Mouse (Mus musculus): ENCODE results near the gene Pih1d2.

The Pih1d2 gene

GRCm38 (mm10) chr9:50616766-50617603 is at the start of gene Pih1d2, which contains the start of gene Nkapd1:
TSS of gene Pih1d2 (plus strand) at chr9:50617321.
TSS of gene Nkapd1 (minus strand) at chr9:50617464.
- in situ Hi-C loops (cut with MboI; ENCODE audit: low pct_unique_long_range_greater_than_20kb in 1 of 2, low sequenced_read_pairs in 2 of 2, unreplicated experiment in 1 of 2) = no loop called here

DNA sequence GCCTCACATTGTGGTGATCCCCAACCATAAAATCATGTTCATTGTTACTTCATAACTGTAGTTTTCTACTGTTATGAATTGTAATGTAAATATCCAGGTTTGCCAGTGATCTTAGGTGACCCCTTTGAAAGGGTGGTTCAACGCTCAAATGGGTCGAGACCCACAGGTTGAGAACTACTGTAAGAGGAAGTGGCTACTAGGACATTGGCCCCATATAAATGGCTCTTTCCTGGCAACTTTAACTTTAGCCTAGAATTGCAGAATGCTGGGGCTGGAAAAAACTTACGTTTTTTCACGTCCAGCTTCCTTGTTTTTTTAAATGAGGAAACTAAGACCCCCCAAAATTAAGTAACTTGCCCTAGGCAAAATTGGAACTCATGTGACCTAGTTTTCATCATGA is 49.7 kb upstream of the Pih1d2 start:
- in situ Hi-C loops (cut with MboI; ENCODE audit: low pct_unique_long_range_greater_than_20kb in 1 of 2, low sequenced_read_pairs in 2 of 2, unreplicated experiment in 1 of 2) = no loop called here

DNA sequence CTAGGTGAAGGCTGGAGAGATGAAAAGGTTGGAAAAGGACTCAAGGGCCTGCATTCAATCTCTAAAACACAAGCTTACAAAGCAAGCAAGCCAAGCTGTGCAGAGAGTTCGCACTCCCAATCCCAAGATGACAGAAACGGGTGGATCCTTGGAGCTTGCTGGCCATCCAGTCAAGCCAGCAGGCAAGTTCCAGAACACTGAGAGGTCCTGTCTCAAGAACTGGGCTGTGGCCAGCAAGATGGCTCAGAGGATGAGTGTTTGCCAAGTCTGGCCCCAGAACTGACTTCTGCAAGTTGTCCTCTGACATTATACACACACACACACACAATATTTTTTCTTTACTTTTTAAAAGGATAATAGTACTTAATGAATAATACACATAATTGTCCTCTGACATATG is 49.2 kb upstream of the Pih1d2 start:
- in situ Hi-C loops (cut with MboI; ENCODE audit: low pct_unique_long_range_greater_than_20kb in 1 of 2, low sequenced_read_pairs in 2 of 2, unreplicated experiment in 1 of 2) = no loop called here

DNA sequence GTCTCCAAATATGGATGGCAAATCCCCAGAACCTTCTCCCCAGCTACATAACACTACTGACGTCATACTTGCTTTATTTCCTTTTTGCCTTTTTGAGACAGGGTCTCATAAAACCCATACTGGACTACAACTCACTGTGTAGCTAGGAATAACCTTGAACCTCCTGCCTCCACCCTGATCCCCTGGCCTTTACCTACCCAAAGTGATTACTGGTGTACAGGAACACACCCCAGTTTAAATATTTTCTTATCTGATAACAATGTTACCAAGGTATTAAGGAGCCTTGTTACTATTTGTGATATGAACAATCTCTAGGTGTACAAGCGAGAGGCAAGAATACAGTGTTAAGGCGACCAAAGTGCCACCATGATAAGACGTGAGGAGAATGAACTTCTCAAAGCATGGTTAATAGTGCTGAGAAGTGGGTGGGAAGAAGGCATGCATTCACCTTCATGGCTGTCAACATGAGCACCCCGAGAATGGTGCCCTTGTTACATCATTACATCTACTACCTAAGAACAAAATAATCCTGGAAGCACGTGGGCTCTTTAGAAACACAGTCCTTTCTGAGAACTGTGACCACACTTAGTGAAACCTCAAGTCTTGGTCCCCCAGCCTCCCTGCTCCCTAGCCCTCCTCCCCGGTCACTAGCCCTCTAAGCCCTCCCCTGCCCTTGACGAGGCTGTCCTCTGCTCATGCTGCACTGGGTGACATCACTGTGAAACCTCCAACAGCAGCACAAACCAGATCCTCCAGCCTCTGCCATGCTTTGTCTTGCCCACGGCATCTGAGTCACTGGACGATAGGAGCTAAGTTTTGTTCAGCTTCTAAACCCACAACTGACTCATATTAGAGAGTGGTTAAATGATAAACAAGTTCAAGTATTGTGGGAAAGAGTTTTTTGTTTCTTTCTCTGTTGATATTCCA is 47.3 kb upstream of the Pih1d2 start:
- in situ Hi-C loops (cut with MboI; ENCODE audit: low pct_unique_long_range_greater_than_20kb in 1 of 2, low sequenced_read_pairs in 2 of 2, unreplicated experiment in 1 of 2) = no loop called here

GRCm38 (mm10) chr9:50580370-50580769 is 36.8 kb upstream of the Pih1d2 start:
- in situ Hi-C loops (cut with MboI; ENCODE audit: low pct_unique_long_range_greater_than_20kb in 1 of 2, low sequenced_read_pairs in 2 of 2, unreplicated experiment in 1 of 2) = no loop called here

DNA sequence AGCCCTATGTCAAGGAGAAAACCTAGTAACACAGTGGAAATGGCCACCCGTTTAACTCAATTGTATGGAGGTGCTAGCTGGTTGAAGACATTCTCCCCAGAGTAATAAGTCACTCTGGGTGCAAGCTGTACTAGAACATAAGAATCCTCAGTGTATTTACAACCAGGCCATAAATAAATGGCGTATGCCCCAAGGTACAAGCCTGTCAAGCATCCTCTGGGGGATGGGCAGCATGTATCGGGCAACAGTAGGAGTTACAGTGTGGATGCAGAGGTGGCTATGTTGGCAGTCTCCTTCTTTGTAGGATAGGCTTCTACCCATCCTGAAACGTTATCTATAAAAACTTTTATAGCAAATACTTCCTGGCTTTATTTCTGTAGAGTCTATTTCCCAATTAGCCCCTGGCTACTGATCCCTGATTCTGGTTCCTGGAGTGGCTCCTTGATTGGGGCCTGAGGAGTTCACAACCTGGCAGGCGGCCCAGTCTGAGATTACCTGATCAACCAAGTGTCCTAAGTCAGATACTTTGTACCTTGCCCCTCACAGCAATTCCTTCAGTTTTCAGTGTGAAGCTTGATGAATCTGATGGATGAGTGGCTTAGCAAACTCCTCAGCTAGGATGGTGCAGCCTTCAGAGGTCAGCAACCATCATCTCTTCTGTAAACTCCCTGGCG is 31.8 kb upstream of the Pih1d2 start:
- in situ Hi-C loops (cut with MboI; ENCODE audit: low pct_unique_long_range_greater_than_20kb in 1 of 2, low sequenced_read_pairs in 2 of 2, unreplicated experiment in 1 of 2) = no loop called here

DNA sequence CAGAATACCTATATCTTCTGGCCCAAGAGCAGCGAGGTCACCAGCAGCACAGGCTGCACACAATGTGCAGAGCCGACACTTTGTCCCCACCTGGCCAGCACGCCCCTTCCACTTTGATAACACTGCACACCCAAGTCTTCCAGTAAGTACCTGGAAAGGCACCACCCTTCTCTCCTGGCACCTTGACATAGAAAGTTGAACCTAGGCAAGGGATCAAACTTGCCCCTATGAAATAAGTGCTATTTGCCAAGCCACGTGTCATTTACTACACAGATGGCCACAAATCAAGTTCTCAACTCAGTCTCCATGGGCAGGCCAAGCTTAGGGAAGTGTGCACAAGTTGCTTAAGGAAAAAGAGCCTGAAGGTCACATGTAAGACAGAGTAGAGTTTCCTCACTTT is 30.2 kb upstream of the Pih1d2 start:
- in situ Hi-C loops (cut with MboI; ENCODE audit: low pct_unique_long_range_greater_than_20kb in 1 of 2, low sequenced_read_pairs in 2 of 2, unreplicated experiment in 1 of 2) = no loop called here

DNA sequence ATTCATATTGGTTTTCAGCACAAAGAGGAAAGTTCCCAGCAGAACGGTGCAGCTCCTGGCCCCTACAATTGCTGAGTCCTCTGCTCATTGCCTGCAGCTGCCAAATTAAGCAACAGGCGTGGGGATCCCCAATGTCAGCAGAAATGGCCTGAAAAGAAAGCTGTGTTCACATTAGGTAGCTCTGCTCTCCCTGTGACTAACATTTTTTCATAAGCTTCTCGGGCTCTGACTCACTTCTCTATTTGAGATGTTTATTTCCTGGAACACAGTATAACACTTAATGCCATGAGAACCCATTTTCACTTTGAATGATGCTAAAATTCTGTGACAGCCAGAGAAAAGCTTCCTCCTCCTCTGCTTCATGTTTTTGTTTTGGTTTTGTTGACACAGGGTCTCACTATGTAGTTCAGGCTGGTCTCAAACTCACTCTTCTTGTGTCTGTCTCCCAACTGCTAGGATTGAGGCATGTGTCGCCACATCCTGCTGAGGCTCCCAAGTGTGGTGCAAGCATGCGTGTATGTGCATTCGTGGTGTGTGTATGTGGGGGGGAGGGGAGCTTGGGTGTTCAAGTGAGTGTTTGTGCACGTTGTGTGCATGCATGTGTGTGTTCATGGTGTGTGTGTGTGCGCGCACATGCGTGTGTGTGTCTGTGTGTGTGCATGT is 26.1 kb upstream of the Pih1d2 start:
- in situ Hi-C loops (cut with MboI; ENCODE audit: low pct_unique_long_range_greater_than_20kb in 1 of 2, low sequenced_read_pairs in 2 of 2, unreplicated experiment in 1 of 2) = no loop called here

- in situ Hi-C loops (cut with MboI; ENCODE audit: low pct_unique_long_range_greater_than_20kb in 1 of 2, low sequenced_read_pairs in 2 of 2, unreplicated experiment in 1 of 2) = no loop called here
Observed at GRCm38 (mm10) chr9:50592955-50593354, 24.2 kb upstream of the Pih1d2 start.

DNA sequence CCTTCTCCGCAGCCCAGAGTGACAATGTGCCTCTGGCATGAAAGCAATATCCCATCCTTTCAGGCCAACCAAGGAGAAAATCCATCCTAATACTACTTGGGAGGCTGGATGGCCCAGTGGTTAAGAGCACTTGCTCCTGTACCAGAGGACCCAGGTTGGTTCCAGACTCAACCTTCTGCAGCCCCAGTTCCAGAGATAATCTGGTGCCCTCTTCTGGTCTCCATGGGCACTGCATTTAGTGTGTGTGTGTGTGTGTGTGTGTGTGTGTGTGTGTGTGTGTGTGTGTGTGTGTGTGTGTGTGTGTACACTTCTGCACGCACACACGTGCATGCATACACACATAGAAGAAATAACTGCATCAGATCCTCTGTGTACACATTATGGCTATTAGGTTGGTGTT is 23.6 kb upstream of the Pih1d2 start:
- in situ Hi-C loops (cut with MboI; ENCODE audit: low pct_unique_long_range_greater_than_20kb in 1 of 2, low sequenced_read_pairs in 2 of 2, unreplicated experiment in 1 of 2) = no loop called here

GRCm38 (mm10) chr9:50594794-50595417 is 22.2 kb upstream of the Pih1d2 start:
- in situ Hi-C loops (cut with MboI; ENCODE audit: low pct_unique_long_range_greater_than_20kb in 1 of 2, low sequenced_read_pairs in 2 of 2, unreplicated experiment in 1 of 2) = no loop called here

GRCm38 (mm10) chr9:50596973-50597372 is 20.1 kb upstream of the Pih1d2 start:
- in situ Hi-C loops (cut with MboI; ENCODE audit: low pct_unique_long_range_greater_than_20kb in 1 of 2, low sequenced_read_pairs in 2 of 2, unreplicated experiment in 1 of 2) = no loop called here

DNA sequence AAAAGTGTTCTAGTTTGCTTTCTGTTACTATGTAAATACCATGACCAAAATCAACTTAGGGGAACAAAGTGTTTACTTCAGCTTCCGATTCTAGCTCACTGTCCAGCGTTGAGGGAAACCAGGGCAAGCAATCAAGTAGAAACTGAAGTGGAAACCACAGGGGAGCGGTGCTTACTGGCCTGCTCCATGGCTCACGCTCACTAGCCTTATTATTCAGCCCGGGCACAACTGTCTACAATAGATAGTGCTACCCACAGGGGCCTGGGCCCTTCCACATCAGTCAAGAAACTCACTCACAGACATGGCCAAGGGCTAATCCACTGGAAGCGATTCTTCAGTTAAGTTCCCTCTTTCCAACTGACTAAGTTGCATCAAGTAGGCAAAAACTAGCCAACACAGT is 15.6 kb upstream of the Pih1d2 start:
- in situ Hi-C loops (cut with MboI; ENCODE audit: low pct_unique_long_range_greater_than_20kb in 1 of 2, low sequenced_read_pairs in 2 of 2, unreplicated experiment in 1 of 2) = no loop called here

DNA sequence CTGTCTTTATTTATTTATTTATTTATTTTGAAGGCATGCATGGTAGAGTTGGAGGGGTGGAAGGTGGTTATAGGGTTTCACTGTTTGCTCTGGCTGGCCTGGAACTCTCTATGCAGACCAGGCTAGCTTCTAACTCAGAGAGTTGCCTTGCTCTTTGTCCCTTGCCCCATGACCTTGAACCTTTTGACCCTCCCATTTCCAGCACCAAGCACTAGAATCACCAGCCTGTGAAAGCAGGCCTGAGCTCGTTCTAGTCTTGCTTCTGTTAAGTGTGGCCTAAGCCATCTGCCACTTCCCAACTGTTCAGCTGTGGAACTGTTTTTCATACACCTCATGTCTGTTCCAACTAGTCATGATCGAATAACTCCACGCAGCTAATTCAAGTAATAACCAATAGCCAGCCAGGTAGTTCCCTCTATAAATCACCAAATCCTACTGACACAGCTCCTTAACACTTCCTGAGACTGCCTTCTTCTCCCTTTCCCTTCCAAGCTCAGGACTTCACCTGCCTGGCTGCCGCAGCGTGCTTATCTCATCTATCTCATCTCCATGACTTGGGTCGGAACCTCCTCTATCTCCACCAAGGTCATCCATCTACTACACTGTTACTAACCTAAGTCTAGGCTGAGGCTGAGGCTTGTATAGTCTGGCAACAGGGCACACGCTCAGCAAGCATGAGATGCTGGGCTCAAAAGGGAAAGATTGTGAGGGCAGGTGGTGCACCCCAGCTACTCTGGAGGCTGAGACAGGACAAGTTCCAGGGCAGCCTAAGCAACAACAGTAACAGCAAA is 14.9 kb upstream of the Pih1d2 start:
- in situ Hi-C loops (cut with MboI; ENCODE audit: low pct_unique_long_range_greater_than_20kb in 1 of 2, low sequenced_read_pairs in 2 of 2, unreplicated experiment in 1 of 2) = no loop called here

DNA sequence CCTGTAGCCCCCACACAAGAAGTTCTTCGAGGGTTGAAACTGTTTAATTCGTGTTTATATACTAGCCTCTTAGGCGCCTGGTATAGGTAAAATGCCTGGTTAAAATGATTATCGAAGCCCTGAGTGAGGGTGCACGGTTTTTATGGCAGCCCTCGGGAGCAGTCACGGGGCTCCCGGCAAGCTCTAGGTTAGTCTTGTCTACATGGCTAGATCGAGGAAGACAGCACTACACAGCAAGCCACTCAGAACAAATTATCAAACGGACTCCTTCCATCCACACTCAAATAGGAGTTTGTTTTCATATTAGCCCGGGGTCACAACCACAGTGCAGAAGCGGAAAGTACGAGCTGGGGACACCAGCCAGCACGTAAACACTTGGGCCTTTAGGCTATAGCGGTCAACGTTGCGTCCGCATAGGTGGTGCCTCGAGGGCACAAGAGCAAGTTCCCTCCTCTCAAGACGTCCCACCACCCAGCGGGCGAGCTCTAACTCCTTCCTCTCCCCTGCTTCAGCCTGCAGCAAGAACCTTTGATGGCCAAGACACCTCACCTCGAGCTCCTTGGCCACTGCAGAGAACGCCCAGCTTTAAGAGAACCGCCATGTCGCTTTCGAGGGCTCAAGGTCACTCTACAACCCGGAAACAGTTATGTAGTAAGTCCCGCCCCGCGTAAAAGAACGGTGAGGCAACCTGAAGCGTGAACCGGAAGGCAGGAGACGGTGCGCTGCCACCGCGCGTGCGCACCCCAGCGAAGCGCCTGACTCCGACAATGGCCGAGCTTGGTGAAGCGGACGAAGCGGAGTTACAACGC is 13.7 kb upstream of the Pih1d2 start, which contains the start of the genes Sdhd and Timm8b:
Sdhd (minus strand) TSS at position 624 of the 809 bp plus-strand sequence.
Timm8b (plus strand) TSS at position 722 of the 809 bp plus-strand sequence.
- in situ Hi-C loops (cut with MboI; ENCODE audit: low pct_unique_long_range_greater_than_20kb in 1 of 2, low sequenced_read_pairs in 2 of 2, unreplicated experiment in 1 of 2) = no loop called here

DNA sequence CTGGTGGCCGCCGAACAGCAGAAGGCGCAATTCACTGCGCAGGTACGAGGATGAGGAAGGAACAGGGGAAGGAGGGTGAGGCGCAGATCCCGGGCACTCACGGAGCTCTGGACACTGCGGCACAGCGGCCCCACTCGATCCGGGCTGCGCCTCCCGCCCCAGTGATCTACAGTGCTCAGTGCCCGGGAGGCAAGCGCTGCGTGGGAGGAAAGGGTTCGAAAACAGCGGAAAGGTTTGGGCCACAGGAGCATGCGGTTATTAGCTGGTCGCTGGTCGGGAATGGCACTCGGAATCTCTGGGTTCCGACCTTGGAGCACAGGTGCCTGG is 13.2 kb upstream of the Pih1d2 start:
- in situ Hi-C loops (cut with MboI; ENCODE audit: low pct_unique_long_range_greater_than_20kb in 1 of 2, low sequenced_read_pairs in 2 of 2, unreplicated experiment in 1 of 2) = no loop called here

- in situ Hi-C loops (cut with MboI; ENCODE audit: low pct_unique_long_range_greater_than_20kb in 1 of 2, low sequenced_read_pairs in 2 of 2, unreplicated experiment in 1 of 2) = no loop called here
Observed at GRCm38 (mm10) chr9:50604338-50604737, 12.8 kb upstream of the Pih1d2 start.

Measured in mouse embryonic stem cell (cell line).